Mouse (Mus musculus) frontal cortex, adult (tissue): ENCODE measurements at regions not wholly inside any gene's neighbourhood (a gene's known extent, or its start where the extent isn't known, plus 50 kb on each side); places are given as distances from the start of the nearest gene placed in this dataset.

Experiments
- ATAC-seq: cut with Nextera tagmentation; 2 replicates; pipeline ENCODE4 v1.9.2; 2017; ENCODE audit warnings: mild to moderate bottlenecking, moderate library complexity, mixed read lengths; ENCODE audit not compliant: low TSS enrichment

DNA sequence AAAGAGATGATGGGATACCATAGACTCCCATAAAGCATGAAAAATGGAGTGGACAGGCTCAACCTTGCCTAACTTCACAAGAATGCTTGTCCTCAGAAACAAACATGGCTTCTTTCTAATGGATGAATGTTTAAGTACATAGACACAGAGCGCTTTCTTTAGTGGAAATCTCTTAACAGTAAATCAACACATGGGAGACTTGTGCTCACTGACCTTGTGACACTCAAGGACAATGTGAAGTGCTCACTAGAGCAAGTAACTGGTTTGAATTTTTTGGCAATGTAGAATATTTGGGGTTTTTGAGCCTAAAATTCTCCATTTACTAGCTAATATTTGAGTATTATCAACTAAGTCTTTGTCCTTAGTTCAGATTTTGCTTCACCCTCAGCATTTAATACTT is 88.0 kb downstream of the Tent5c start:
- no peak for ATAC-seq

GRCm38 (mm10) chr3:100397491-100397890 is 91.6 kb downstream of the Tent5c start:
- ATAC-seq = no peak

- ATAC-seq = no peak
Measured at GRCm38 (mm10) chr3:100394911-100395604, 94.1 kb downstream of the Tent5c start.

DNA sequence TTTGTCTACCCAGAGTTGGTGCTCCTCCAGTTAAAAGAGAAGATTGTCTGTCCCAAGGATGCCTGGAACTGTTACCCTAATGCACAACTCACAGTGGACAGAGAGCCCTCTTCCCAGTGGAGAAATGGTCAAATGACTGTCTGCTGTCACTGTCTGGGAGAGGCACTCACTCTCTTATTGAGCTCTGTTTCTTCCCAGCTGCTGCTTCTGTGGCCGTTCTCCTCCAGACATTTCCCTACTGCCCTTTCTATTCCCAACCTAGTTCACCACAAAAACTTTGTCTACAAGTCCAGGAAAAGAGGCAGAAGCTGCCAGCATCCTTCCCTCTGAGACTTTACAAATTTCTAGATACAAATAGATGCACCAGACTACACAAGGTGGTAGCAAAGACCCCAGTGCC is 95.2 kb downstream of the Tent5c start:
- ATAC-seq = no peak

- ATAC-seq = no peak
Measured at GRCm38 (mm10) chr3:100382181-100382580, 106.9 kb downstream of the Tent5c start.

GRCm38 (mm10) chr3:100381363-100381762 is 107.8 kb downstream of the Tent5c start:
- no peak for ATAC-seq

- no peak for ATAC-seq
Measured at GRCm38 (mm10) chr3:100376162-100376561, 113.0 kb downstream of the Tent5c start.

DNA sequence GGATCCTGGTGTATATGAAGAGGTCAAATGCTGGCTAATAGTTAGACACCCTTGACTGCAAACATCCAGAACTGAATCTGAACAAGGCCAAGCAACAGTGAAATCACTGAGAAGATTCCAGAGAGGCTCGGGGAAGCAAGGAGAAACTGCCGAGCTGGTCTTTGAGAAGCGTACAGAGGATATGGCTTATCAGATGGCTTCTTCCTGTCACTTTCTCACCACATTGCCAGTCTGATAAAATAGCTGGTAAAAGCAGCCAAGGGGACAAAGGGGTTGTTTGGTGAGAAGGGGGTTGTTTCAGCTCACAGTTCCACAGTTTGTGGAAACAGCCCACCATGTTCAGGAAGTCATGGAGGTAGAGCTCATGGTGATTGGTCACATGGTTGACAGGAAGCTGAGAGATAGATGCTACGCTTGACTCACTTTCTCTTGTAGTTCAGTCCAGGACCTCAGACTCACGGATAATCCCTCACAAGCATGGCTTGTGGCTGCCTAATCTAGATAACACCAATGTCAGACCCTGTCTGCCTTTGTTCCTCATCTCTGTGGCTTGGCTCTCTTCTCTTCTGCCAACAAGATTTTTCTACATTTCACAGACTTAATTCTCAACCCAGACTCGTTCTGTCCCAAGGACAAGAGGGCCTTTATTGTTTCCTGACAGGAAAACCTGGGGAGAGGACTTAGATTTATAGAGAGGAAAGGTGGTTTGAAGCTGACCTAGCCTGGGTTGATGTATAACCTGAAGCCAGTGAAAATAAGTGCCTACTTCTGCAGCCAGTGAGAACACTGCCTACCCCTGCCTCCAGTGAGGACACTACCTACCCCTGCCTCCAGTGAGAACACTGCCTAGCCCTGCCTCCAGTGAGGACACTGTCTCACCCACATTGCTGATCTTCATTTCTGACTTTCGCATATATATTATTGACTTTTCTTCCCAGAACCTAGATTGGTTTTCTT is 122.0 kb downstream of the Tent5c start:
- ATAC-seq = no peak

DNA sequence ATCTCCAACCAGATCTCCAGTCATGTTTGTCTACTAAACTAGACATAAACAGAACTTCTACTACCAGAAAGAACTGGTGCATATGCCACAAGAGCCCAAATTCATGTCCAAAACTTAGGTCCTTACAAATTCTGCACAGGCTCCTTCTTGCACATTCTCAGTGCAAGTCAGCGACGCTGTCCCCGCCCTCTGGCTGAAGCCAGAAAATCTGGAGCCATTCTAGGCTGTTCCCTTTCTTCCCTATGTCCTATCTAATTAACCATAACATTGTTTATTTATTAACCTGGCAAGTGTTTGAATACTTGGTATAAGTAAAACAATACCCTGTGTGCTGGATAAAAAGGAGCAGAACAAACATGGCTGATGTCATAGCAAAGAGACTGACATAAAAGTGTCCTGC is 122.7 kb downstream of the Tent5c start:
- no peak for ATAC-seq

DNA sequence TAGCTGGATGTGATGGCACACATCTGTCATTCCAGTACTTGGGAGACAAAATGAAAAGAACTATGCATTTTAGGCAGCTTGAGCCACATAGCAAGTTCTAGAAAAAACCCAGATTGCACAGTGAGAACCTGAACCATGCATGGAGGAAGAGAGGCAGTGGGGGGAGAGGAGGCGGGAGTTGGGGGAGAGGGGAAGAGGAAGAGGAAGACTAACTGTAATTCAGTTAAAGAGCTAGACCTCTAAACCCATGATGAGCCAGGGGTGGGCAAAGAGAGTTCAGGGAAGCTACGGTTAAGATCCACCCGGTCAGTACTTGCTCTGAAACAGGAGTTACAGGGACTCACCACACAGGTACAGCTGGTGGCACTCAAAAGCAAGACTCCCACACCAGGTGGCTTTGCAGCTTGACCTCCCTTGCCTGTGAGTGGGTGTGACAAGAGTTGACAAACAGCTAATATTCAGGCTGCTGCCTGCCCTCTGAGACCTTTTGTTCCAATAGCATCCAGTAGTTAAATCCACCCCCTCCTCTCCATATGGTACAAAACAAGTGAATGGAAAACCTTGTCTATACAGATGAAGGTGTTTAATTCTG is 123.7 kb downstream of the Tent5c start:
- ATAC-seq = peak; percentile 24

GRCm38 (mm10) chr3:100364706-100365105 is 124.4 kb downstream of the Tent5c start:
- peak; percentile 95 for ATAC-seq

DNA sequence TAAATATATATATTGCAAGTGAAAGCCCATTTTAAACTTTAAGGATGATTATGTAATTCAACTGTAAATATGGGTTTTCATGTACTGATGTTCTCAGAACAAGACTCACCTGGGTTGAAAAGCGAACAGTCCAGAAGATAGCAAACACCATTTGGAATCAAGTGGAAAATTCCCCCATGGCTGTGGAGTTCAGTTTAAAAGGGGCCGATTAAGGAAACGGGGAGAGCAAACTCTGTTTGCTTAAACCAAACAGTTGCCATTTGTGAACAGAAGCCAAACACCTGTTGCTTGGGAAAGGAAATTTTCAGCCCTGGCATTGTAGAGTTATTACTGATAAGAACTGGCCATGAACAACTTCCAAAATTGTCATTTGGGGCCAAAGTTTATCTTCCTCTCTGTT is 126.1 kb downstream of the Tent5c start:
- ATAC-seq = no peak

DNA sequence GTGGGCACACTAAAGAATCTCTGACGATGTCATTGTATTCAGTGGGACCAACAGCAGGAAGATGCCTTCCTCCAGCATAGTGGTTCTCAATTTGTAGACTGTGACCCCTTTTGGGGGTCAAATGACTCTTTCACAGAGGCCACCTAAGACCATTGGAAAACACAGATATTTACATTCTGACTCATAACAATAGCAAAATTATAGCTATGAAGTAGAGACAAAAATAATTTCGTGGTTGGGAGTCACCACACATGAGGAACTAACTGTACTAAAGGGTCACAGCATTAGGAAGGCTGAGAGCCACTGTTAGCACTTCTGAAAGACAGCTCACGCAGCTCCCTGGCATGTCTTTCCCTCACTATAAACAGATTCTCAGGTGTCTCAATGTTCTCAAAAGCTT is 129.1 kb downstream of the Tent5c start:
- no peak for ATAC-seq

- ATAC-seq = peak; percentile 97
Measured at GRCm38 (mm10) chr3:100359036-100359435, 130.1 kb downstream of the Tent5c start.

DNA sequence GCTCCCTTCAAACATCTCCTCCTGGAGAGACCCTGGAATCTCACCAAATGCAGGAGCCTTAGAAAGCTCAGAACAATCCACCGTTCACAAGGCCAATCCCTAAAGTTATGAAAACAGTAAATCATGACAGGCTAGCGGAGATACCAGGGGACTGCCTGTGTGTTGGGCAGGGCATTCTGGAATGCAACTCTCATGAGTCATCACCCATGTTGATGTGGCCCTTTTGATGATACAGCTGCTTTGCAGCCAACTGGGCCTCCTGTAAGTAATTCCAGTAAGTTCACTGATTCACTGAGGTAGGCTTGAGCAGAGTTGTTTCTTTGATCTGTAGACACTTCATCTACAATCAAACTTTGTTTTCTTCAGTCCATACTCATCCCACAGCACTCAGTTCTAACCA is 155.6 kb downstream of the Tent5c start:
- ATAC-seq = no peak

GRCm38 (mm10) chr3:100318357-100318756 is 156.2 kb upstream of the Wdr3 start:
- ATAC-seq = no peak

DNA sequence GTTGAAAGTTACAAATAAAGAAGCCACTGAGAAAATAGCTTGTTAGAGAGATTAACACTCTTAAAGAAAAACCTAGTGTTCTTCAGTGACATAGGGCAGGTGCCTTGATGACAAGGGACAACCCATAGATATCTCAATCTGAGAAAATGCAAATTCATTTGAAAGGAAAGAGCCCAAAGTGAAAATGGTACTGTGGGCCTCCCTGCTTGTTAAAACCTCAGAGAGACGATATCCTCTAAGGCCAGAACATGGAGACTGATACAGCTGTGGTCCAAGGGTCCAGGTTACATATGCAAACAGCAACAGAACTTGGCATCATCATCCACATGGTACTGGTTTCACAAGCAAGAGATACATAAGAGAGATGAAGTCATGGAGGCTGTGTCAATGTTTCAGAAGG is 125.6 kb upstream of the Wdr3 start:
- no peak for ATAC-seq

GRCm38 (mm10) chr3:100266976-100267375 is 104.8 kb upstream of the Wdr3 start:
- ATAC-seq = peak; percentile 52; the same call in 1 of the 2 replicates

GRCm38 (mm10) chr3:100264991-100265390 is 102.8 kb upstream of the Wdr3 start:
- no peak for ATAC-seq
